Mouse (Mus musculus) forebrain, postnatal 0 days (tissue): Measurements from ENCODE around the gene Arid2. TPM values are rescaled to one million over a fixed set of nuclear protein-coding genes. Genes with fewer than 3 reads are reported as not detected.
"Not testable (repeated sequence)": the region's sequence is repeated elsewhere in the genome, so short reads cannot be mapped to it uniquely, and the experiment has no call there.

ENCODE experiments used
- ATAC-seq: fragments of 200-750 bp; cut with Nextera tagmentation; 2 replicates; pipeline ENCODE4 v1.8.0; 2017; ENCODE audit warnings: mild to moderate bottlenecking, moderate library complexity
- DNase-seq: peaks from one replicate; pipeline ENCODE4 v3.0.0-alpha.2; 2015
- H3K27ac ChIP-seq: fragments of 300-500 bp; sonication (generic); 2 replicates; pipeline ENCODE4 v1.5.1; 2014; ENCODE audit warnings: low read depth, mild to moderate bottlenecking, antibody characterized with exemption, low read length, moderate library complexity, mixed read lengths
- H3K27me3 ChIP-seq: fragments of 300-500 bp; sonication (generic); 2 replicates; pipeline ENCODE4 v1.6.1; 2014; ENCODE audit warnings: mild to moderate bottlenecking, low read length, mixed read lengths; ENCODE audit not compliant: insufficient read depth
- H3K36me3 ChIP-seq: fragments of 300-500 bp; sonication (generic); 2 replicates; pipeline ENCODE4 v1.6.1; 2014; ENCODE audit warnings: mild to moderate bottlenecking, moderate library complexity; ENCODE audit not compliant: insufficient read depth
- H3K4me1 ChIP-seq: fragments of 300-500 bp; sonication (generic); 2 replicates; pipeline ENCODE4 v1.6.1; 2014; ENCODE audit warnings: antibody characterized with exemption; ENCODE audit not compliant: insufficient read depth
- H3K4me2 ChIP-seq: fragments of 300-500 bp; sonication (generic); 2 replicates; pipeline ENCODE4 v1.6.1; 2014; ENCODE audit warnings: low read depth, mild to moderate bottlenecking, moderate library complexity
- H3K4me3 ChIP-seq: fragments of 300-500 bp; sonication (generic); 2 replicates; pipeline ENCODE4 v1.5.1; 2014; ENCODE audit warnings: low read depth, low read length, mixed read lengths
- H3K9ac ChIP-seq: fragments of 300-500 bp; sonication (generic); 2 replicates; pipeline ENCODE4 v1.6.1; 2014; ENCODE audit warnings: mild to moderate bottlenecking
- H3K9me3 ChIP-seq: fragments of 300-500 bp; sonication (generic); 2 replicates; pipeline ENCODE4 v1.6.1; 2016; ENCODE audit warnings: low read length
- CTCF ChIP-seq: sonication (generic); IDR thresholded peaks from 2 replicates; pipeline ENCODE4 v1.5.1; 2016; ENCODE audit warnings: antibody characterized with exemption, control low read depth, low read depth
- WGBS: fragments of 180-500 bp; shearing (Covaris S2); extraction: QIAGEN DNeasy Blood & Tissue Kit; methylation state at CpG from one replicate; pipeline ENCODE4 v1.1.7; 2014; 5-methylcytosine and 5-hydroxymethylcytosine counted together
- polyA plus RNA-seq: library from polyadenylated mRNA; unstranded; fragments of >200 nt; fragmentation: Nextera tagmentation; extraction: Ambion mirVana; gene quantifications from 2 replicates; pipeline ENCODE4 v1.2.1, GENCODE M21; 2015
- total RNA-seq: library from RNA; depleted of rRNA; stranded (reverse); fragments of >200 nt; gene quantifications from 2 replicates; pipeline ENCODE4 v1.2.3, GENCODE M21; 2014

The Arid2 gene
- total and polyA plus RNA-seq, 2 experiments from 2014 or later, result 10.7 to 49.9 TPM

GRCm38 (mm10) chr15:96325726-96326328, 38.5 kb downstream of the Arid2 start:
- 92% methylated on average over 7 of the region's 7 CpGs for WGBS
- Histone ChIP-seq H3K9ac (no peak overlapping the region), H3K4me3 (no peak overlapping the region), H3K27me3 (no peaks in the 10 kb centered on the region), H3K9me3 (no peaks in the 10 kb centered on the region), H3K36me3 (peaks cover 5% of the 10 kb centered on the region; the same call in 1 of the 2 replicates), H3K4me2 (no peak overlapping the region), H3K27ac (no peak overlapping the region), H3K4me1 (no peaks in the 10 kb centered on the region)
- ATAC-seq (no peak), DNase-seq (no peak)
- no peak for TF ChIP-seq CTCF

GRCm38 (mm10) chr15:96328722-96329121, 41.4 kb downstream of the Arid2 start:
- WGBS, result 96% methylated on average over 3 of the region's 4 CpGs
- not testable (repeated sequence) for ATAC-seq

GRCm38 (mm10) chr15:96330536-96330935, 43.2 kb downstream of the Arid2 start:
- 78% methylated on average over 3 of the region's 3 CpGs for WGBS
- no peak overlapping the region for H3K4me3 ChIP-seq
- H3K36me3 ChIP-seq, result peaks cover under 1% of the 10 kb centered on the region; the same call in 1 of the 2 replicates
- no peak overlapping the region for H3K4me2 ChIP-seq
- no peaks in the 10 kb centered on the region for H3K27me3 ChIP-seq
- H3K9ac ChIP-seq, result no peak overlapping the region
- DNase-seq (no peak), ATAC-seq (no peak)
- no peaks in the 10 kb centered on the region for H3K4me1 ChIP-seq
- H3K27ac ChIP-seq, result no peak overlapping the region
- TF ChIP-seq CTCF, result no peak
- H3K9me3 ChIP-seq, result no peaks in the 10 kb centered on the region

More at GRCm38 (mm10) chr15:96328722-96329121, 41.4 kb downstream of the Arid2 start:
- H3K36me3 ChIP-seq, H3K4me2 ChIP-seq, H3K4me1 ChIP-seq, DNase-seq, H3K9ac ChIP-seq, H3K27me3 ChIP-seq, H3K27ac ChIP-seq, H3K9me3 ChIP-seq, H3K4me3 ChIP-seq: not testable (repeated sequence)

- H3K4me3 ChIP-seq, result no peak overlapping the region
- H3K4me1 ChIP-seq, result no peaks in the 10 kb centered on the region
- 74% methylated on average over 9 of the region's 9 CpGs for WGBS
- DNase-seq (no peak), ATAC-seq (no peak)
- H3K4me2 ChIP-seq, result no peak overlapping the region
- no peaks in the 10 kb centered on the region for H3K36me3 ChIP-seq
- no peak overlapping the region for H3K9ac ChIP-seq
- H3K9me3 ChIP-seq, result no peaks in the 10 kb centered on the region
- no peak for TF ChIP-seq CTCF
- H3K27ac ChIP-seq, result no peak overlapping the region
- no peaks in the 10 kb centered on the region for H3K27me3 ChIP-seq
Observed at GRCm38 (mm10) chr15:96332468-96333213, 45.3 kb downstream of the Arid2 start.

- WGBS, result 55% methylated on average over 5 of the region's 5 CpGs
- Histone ChIP-seq H3K4me1 (no peaks in the 10 kb centered on the region), H3K36me3 (no peaks in the 10 kb centered on the region), H3K9ac (no peak overlapping the region), H3K9me3 (no peaks in the 10 kb centered on the region), H3K27ac (no peak overlapping the region), H3K27me3 (no peaks in the 10 kb centered on the region), H3K4me3 (no peak overlapping the region), H3K4me2 (no peak overlapping the region)
- TF ChIP-seq CTCF, result no peak
- ATAC-seq (no peak), DNase-seq (no peak)
Observed at GRCm38 (mm10) chr15:96333350-96333749, 46.0 kb downstream of the Arid2 start.

- H3K27ac ChIP-seq, result no peak overlapping the region
- no peak overlapping the region for H3K4me2 ChIP-seq
- TF ChIP-seq CTCF, result no peak
- H3K27me3 ChIP-seq, result no peaks in the 10 kb centered on the region
- no peaks in the 10 kb centered on the region for H3K9me3 ChIP-seq
- DNase-seq, result no peak
- no peaks in the 10 kb centered on the region for H3K36me3 ChIP-seq
- H3K4me1 ChIP-seq, result no peaks in the 10 kb centered on the region
- 90% methylated on average over 2 of the region's 2 CpGs for whole genome bisulfite sequencing
- H3K4me3 ChIP-seq, result no peak overlapping the region
- H3K9ac ChIP-seq, result no peak overlapping the region
- ATAC-seq, result no peak
Observed at GRCm38 (mm10) chr15:96340924-96341323, 53.6 kb downstream of the Arid2 start.

GRCm38 (mm10) chr15:96342097-96342496, 54.8 kb downstream of the Arid2 start:
- ATAC-seq (no peak), DNase-seq (no peak)
- Histone ChIP-seq H3K27ac (no peak overlapping the region), H3K27me3 (no peaks in the 10 kb centered on the region), H3K36me3 (no peaks in the 10 kb centered on the region), H3K9me3 (no peaks in the 10 kb centered on the region), H3K9ac (no peak overlapping the region), H3K4me2 (no peak overlapping the region), H3K4me3 (no peak overlapping the region), H3K4me1 (no peaks in the 10 kb centered on the region)
- WGBS, result 96% methylated on average over 8 of the region's 8 CpGs
- TF ChIP-seq CTCF, result no peak
